Mouse (Mus musculus) embryonic fibroblast, embryonic 13.5 days (primary cell): ENCODE data around the gene Pip5k1a.
"Not testable (repeated sequence)": the region's sequence is repeated elsewhere in the genome, so short reads cannot be mapped to it uniquely, and the experiment has no call there.

Experiments
- CTCF ChIP-seq: IDR thresholded peaks from 2 replicates; pipeline ENCODE4 v1.5.1; 2011; ENCODE audit warnings: mild to moderate bottlenecking, control low read depth, low read length, moderate library complexity, borderline replicate concordance; ENCODE audit not compliant: insufficient read depth
- POLR2A ChIP-seq: IDR thresholded peaks from 2 replicates; pipeline ENCODE4 v1.6.1; 2011; ENCODE audit warnings: low read depth, mild to moderate bottlenecking, control low read depth, low read length, moderate library complexity

GRCm38 (mm10) chr3:95029291-95029827, 77.4 kb downstream of the Pip5k1a start:
- not testable (repeated sequence) for TF ChIP-seq CTCF, POLR2A
